Mouse (Mus musculus): ENCODE data around the gene AC170998.1.

Gene AC170998.1

DNA sequence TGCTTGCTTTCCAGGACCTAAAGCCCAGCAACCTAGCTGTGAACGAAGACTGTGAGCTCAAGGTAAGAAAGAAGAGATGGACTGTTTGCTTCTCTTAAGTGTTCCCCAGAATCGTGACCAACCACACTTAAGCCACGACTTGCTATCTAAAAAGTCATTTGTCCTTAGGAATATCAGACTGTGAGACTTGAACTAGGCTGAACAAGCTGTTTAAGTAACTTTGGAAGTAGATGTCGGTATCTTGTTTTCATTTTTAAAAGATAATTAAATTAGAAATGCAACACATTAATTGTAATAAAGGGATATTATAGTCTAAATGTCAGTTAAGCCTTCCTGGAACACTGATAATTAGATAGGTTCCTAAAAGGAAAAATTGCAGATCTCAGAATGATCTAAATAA lies at the start of gene AC170998.1:
Gene AC170998.1, plus strand, starts transcription at position 301 of the 400 bp plus-strand sequence.
- no peak for DNase-seq (ENCODE audit: low spot score)

DNA sequence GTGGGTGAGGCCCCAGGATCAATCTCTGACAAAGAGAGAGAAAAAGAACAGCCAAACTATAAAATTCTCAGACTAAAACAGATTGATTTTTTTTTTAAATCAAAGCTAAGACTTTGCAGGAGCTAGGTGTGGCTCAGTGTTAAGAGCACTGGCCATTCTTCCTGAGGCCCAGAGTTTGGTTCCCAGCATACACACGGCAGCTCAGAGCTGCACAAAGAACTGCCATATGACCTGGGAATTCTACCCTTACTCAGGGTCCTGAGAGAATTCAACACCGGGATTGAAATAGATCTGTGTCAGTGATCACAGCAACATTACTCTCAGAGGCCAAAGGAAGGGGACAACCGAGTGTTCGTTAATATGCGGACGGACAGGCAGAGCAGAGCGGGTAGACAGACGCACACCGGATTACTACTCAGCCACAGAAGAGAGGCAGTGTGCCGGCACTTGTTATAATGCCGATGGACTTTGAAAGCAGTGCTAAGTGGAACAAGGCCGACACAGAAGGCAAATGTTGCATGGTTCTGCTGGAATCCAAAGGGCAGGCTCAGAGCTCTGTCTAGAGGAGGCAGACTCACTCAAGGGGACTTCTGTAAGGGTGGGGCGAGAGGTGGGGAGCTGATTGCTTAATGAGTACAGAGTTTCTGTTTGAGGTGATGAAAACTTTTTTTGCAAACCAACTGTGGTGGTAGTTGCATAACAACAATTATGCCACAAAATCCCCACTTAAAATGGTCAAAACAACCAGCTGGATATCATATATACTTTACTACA lies 43.4 kb upstream of the AC170998.1 start:
- DNase-seq (ENCODE audit: low spot score), result no peak

DNA sequence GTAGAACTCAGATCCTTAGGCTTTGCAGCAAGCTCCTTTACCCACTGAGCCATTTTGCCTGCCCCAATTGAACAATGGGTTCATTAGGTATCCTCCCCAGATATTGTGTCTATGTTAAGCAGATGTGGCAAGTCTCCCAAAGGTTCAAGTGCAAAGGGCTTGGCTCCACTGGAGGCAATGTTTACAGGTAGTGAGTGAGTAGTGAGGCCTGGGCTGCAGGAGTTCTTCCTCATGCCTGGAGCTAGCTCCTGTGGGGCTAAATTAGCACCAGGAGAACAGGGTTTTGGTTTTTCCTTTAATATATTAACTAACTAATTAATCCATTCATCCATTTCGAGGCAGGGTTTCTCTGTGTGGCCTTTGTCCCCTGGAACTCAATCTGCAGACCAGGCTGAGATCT lies 42.3 kb upstream of the AC170998.1 start:
- no peak for DNase-seq (ENCODE audit: low spot score)

DNA sequence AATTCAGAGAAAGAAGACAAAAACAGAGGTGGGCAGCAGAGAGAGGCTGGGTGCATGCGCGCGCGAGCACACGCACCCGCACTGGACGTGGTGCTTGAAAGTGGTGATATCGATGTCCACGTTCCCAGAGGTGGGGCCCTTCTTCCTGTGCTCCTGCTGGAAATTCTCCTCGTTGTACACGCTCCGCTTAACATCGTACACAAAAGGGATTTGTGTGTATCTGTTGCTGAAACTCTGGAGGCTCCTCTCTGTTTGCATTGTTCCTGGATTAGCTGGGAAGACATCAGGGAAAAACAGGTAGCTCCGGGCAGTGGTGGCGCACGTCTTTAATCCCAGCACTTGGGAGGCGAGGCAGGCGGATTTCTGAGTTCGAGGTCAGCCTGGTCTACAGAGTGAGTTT lies 41.3 kb upstream of the AC170998.1 start:
- DNase-seq (ENCODE audit: low spot score), result no peak

DNA sequence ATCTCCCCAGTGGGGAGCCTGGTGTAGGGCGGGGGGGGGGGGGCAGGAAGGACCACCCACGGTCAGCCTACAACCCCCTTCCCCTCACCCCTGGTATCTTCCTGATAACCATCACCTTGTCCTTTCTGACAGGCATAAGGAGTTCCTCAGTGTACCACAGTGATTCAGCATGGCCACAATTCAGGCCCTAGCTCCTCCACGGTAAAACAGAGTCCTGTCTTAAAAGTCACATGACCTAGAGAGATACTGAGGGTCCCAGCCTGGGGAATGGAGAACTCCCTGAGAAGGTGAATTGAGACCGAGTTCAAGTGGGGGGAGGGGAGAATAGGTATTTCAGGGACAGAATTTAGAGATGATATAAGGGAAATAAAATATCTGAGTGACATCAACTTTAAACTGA lies 38.5 kb upstream of the AC170998.1 start:
- DNase-seq (ENCODE audit: low spot score), result no peak

DNA sequence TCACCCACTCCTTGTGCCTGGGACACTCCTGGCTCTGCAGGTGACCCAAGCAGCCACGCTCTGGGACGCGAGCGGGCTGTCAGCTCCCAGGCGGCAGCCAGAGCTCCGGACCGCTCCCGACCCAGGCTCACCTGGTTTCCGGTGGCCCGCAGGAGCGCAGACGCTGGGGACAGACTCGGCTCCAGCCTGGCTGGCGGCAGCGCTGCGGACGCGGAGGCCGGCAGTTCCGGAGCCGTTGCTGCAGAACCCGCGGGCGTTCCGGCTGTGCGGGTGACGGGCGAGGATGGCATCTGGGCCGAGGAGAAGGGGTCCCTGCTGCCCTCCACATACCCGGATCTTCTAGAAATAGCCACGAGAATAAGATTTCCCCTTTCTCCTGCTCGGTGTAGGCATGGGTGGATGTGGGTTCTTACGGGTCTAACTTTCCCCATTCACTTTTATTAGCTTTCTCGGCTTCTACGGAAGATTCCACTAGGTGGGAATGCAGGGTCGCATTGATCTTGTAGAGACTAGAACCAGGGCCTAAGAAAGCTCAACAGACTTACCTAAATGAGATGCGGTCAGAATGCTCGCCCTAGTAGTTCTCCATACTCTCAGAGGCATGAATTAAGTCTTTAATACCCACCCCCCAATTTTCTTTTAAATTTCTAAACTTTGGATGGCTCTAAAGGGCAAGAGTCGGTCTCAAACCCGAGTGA lies 36.1 kb upstream of the AC170998.1 start, which contains the start of gene Slc26a8:
Gene Slc26a8, minus strand, starts transcription at position 648 of the 698 bp plus-strand sequence.
- no peak for DNase-seq (ENCODE audit: low spot score)

DNA sequence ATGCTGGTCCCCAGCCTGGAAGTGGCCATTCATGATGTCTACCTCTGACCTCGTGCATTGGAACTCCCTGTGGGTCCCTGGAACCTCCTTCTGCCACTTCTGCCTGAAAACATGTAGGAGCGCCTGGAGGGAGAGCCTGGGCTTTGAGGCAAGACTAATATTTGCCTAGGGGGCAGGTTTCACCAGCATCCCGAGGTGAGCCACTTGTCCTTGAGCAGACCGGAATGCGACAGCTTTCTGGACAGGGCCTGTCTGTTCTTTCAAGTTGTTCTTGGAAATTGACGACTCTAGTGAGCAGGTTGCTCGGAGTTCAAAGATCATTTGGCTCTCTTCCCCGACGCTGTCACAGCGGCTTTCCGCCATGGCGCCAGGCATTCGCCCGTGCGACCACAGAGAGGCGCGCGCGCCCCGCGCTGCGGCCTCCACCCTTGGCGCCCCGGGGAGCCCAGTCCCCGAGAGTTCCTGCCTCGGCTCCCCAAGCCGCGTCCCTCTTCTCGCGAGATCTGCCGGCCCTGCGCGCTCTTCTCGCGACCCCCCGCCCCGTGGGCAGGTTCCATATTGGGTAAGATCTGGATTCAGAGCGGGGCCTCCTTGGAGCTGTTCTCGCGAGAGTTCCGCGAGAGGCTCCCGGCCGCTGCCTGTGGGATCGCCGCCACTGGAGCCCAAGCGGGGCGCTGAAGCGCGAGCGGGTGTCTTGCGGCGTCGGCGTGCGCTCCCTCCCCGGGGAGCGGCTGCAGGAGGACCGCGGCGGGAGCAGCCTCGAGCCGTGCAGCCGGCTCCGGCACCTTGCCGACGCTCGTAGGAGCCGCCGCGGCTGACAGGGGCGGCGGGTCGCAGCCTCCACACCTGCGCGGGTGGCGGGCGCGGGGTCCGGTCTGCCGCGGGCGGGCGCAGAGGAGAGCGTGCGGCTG lies 34.9 kb upstream of the AC170998.1 start, which contains the start of gene Mapk14:
Gene Mapk14, plus strand, starts transcription at position 554 of the 911 bp plus-strand sequence.
- DNase-seq (ENCODE audit: low spot score), result peak; percentile 99

DNA sequence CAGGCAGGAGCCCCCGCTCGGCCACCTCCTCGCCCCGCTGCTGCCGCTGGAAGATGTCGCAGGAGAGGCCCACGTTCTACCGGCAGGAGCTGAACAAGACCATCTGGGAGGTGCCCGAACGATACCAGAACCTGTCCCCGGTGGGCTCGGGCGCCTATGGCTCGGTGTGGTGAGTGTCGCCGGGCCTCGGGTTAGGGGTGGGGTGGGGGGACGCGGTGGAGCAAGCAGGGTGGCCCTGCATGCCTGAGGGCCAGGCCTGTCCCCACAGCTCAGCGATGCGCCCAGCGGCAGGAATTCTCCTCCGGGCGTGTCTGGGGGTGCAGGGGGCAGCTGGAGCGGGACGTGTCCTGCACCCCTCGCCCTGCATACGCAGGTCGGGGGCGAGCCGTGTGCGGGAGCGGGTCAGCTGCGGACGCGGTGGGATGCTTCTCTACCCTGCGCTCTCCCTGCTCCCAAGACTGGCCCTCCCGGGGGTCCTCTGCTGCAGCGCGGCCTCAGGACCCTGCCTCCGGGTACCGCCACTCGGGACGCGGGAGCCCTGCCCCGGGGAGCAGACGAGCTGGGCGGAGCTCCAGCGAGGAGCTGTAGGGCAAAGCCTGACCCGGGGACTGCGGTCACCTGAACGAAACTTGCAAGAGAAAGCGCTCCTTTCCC lies 34.1 kb upstream of the AC170998.1 start:
- no peak for DNase-seq (ENCODE audit: low spot score)

DNA sequence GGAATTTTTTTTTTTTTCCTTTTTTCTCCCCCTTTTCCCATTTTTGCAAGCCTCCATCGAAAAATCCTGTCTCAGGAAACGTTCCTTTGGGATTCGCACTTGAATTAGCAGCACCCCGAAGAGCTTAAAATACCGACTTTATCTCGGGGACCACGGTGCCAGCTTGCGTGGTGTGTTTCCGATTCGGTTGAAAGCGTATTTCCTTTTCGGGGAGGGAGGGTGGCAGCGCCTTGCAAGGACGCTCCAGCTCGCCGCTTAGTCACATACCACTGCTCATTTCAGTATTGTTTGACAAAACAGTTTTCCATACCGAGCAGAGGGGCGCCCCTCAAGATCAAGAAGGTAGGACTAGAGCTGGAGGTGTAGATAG lies 33.6 kb upstream of the AC170998.1 start:
- no peak for DNase-seq (ENCODE audit: low spot score)

DNA sequence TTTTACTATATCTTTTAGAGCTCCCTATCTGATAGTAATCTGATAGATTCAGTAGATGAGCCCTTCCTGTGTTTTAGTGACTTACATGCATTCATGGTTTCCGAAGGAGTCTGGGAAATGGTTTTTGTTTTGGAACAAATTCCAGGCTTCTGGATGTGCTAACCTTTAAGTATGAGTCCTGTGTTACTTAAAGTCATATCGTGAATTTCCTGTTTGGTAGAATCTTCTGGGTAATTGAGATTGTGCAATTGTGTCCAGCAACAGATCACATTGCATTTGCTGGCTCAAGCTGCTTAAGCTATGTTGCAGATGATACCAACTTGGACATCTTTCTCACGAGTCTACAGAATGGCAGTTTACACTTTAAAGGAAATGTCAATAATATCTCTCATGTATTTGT lies 32.8 kb upstream of the AC170998.1 start:
- no peak for DNase-seq (ENCODE audit: low spot score)

DNA sequence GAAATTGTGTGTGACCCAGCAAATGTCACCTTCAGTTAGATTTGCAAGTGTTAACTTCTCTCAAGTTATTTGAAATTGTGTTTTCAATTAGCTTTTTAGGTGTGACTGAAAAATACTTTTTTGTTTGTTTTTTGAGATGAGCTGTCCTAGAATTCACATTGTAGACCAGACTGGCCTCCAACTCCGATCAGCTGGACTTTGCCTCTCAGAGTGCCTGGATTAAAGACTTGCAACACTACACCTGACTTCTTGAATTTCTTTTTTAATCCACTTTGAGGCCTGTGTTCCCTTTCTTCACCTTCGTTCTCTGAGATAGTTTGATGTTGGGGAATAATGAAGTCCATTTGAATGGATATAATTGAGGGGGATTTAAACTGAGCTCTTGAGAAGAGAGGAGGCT lies 31.8 kb upstream of the AC170998.1 start:
- DNase-seq (ENCODE audit: low spot score), result no peak

DNA sequence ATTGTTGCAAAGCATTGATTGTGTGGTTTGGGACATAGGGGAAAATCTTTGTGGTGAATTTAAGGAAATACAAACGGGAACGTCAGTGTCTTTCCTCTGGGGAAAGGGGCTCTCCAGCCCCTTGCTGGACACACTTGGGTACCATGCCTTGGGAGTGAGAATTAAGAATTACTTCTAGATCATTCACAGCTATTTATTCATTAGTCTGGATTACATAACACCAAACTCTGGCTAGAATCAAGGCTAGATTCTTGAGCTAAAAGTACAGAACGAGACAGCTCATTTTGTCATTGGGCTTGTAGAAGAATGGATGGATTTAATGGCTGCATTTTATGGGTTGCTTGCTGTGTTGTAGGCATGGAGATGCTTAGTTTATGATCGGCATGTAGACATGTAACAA lies 31.1 kb upstream of the AC170998.1 start:
- no peak for DNase-seq (ENCODE audit: low spot score)

DNA sequence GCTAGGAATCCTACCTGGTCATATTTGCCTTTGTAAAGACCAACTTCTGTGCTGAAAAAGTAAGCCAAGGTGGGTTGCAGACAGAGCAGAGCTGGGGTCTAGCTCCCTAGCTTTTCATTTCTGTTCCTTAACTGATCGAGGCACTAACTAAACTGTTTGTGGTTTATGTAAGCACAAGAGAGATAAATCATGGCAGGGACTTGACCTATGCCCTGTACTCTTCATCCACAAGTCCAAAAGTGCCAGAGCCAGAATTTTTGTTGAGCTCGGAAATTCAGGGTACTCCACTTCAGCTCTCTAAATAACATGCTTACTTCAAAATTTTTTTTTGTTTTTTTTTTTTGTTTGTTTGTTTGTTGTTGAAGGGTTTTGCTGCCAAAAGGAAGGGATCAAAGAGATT lies 29.2 kb upstream of the AC170998.1 start:
- DNase-seq (ENCODE audit: low spot score), result no peak

DNA sequence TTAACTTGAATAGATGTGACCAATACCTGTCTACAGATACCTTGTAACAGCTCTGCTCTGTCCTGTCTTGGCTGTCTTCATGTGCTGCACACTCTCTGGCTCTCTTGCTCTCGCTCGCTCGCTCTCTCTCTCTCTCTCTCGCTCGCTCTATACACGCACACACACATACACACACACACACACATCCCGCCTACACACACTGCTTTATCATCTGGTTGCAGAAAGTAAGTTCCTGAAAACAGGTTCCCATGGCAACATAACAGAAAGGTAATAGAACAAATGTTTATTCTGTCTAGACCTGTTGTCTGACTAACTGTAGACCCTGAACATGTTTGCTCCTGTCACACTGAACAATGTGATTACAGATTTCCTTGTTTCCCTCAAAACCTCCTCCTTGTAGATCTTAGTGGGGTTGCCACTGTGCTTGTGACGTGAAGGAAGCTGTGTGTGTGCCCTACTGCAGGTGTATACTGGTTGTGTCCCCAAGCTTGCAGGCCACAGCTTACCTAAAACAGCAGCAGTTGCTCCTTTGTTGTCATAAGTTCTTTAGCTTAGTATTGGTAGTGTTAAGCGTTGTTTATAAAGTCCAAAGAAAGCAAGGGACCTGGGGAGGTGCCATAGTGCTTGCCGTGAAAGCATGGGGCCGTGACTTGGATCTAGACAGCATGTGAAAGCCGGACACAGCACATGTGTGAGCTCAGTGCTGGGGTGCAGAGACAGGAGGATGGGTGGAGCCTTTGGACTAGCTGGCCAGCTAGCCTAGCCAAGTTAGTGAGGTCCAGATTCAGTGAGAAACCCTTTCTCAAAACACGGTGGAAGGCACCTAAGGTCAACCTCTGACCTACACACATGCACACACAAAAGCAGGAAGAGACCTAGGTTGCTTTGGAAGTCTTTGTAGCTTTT lies 28.3 kb upstream of the AC170998.1 start:
- DNase-seq (ENCODE audit: low spot score), result no peak

DNA sequence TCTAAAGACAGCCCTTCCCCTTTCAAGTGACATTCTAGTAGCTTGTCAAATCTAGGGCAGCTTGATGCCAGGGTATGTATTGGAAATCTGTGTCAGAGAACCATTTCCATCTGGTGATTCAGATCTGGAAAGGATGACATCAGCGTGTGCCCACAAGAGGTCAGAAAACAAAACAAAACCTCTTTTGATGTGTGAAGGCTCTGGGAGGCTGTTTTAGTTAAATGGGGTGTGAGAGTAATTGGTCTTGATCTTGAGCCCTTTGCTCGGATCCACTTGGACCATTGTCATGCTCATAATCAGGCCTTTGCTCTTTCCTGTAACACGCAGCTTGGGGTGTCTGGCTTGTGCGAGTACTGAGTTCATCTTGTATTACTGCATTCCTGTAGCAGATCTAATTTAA lies 27.6 kb upstream of the AC170998.1 start:
- DNase-seq (ENCODE audit: low spot score), result no peak

DNA sequence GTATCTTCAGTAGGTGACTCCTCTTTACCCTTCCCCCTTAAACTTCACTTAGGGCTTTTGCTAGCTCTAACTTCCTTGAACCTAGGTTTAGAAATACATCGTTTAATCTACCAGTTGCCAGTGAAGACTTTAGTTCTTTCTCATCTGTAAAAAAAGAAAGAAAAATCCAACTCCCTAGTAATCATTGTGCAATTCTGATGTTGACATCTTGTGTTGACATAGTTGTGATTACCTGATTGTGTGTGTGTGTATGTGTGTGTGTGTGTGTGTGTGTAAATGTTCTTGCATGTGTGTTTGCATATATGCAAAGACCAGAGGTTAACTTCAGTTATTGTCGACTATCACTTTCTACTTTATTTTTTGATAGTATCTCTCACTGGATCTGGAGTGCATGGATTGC lies 27.2 kb upstream of the AC170998.1 start:
- DNase-seq (ENCODE audit: low spot score), result no peak

DNA sequence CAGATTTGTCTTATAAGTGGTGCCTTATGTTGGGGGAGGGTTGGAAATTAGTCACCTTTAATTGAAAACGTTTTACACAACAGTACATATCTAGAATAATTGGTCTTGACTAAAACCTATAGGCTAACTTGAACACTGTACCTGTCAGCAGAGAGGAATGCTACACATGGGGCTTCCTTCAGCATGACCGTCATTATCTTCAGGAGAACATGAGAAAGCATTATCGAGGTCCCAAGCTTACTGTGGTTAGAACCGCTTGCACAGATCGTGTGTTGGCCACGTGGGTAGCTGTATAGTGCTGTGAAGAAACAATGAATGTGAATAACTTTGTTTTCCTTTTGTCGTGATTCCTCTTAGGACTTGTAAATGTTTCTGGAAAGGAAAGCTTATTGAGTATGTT lies 26.1 kb upstream of the AC170998.1 start:
- DNase-seq (ENCODE audit: low spot score), result no peak

DNA sequence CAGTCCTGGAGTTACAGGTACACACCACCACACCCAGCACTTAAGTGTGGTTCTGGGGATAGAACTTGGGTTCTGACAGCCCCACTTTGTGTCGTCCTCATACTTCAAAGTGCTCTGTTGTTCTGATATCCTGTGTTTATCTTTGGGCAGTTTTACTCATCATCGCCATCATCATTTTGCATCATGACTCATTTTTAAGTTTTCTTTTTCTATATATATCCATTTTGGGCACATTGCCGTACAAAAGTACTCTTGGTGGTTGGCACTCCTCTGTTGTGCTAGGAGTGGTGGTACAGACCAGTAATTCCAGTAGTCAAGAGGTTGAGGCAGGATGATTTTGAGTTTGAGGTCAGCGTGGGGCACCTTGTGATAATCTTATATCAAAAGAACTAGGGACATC lies 24.7 kb upstream of the AC170998.1 start:
- no peak for DNase-seq (ENCODE audit: low spot score)

DNA sequence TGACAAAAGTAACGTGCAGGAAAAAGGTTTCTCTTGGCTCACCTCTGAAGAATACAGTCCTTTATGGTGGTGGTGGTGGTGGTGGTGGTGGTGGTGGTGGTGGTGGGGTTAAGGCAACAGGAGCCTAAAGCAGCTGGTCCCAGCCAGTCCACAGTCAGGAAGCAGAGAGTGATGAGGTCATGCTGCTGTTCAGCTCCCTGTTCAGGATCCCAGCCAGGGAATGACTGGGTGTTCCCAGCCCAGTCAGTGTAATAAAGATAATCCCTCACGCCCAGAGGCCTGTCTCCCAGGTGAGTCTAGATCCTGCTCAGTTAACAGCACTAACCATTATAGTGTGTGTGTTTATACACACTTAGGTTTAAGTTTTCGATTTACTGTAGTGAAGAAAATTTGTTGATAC lies 24.1 kb upstream of the AC170998.1 start:
- no peak for DNase-seq (ENCODE audit: low spot score)

DNA sequence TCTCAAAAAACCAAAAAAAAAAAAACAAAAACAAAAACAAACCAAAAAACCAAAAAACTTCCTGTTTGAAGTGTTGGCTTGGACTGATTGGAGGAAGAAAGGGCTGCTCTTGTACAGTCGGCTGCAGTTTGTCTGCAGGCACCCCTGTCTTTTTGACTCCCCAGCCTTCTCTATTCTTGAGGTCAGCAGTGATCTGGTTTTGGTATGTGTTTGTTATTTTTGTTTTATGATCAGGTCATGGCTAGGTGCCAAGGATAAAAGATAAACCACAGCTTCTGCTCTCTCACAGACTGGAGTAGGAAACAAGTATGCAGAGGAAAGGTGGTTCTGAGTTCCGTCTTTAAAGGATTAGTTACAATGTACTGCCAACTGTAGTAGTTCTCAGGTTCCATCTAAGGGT lies 23.2 kb upstream of the AC170998.1 start:
- DNase-seq (ENCODE audit: low spot score), result no peak

DNA sequence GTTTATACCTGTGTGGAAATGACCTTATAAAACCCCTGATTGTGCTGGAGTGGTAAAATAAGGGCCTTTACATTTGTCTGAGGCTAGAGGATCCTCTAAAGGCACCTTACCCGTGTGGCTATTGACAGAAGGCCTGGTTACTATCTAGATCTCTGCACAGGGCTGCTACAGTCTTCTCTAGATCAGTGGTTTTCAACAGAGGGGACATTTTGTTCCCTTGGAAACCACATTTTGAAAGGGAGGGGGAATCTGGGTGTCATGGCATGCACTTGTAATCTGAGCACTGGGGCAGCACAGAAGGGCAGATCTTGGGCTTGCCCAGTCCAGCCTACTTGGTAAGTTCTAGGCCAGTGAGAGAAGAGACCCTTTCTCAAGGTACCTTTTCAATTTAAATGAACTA lies 19.2 kb upstream of the AC170998.1 start:
- DNase-seq (ENCODE audit: low spot score), result no peak

All from urinary bladder, postnatal 10 days (tissue).